Mouse (Mus musculus) liver, postnatal 0 days (tissue): ENCODE results near the gene She.

Source experiments
- CTCF ChIP-seq: sonication (generic); IDR thresholded peaks from 2 replicates; pipeline ENCODE4 v1.5.1; 2016; ENCODE audit warnings: antibody characterized with exemption, low read depth
- EP300 ChIP-seq: IDR thresholded peaks from 2 replicates; pipeline ENCODE4 v1.6.1; 2016; ENCODE audit warnings: antibody characterized with exemption, low read depth, mild to moderate bottlenecking

GRCm38 (mm10) chr3:89805179-89805578 is 26.0 kb upstream of the She start:
- TF ChIP-seq CTCF (no peak), EP300 (no peak)
